Mouse (Mus musculus): Measurements from ENCODE around the gene Rin1. TPM values are rescaled to one million over a fixed set of nuclear protein-coding genes. Genes with fewer than 3 reads are reported as not detected.

Rin1 gene
- polyA plus RNA-seq, 1 experiment from 2014 or later = 0.21 TPM

- H3K27me3 ChIP-seq (ENCODE audit: insufficient read depth, low read length) = peaks cover 22% of the 10 kb centered on the region
- no peak within 1 kb of the TSS for H3K27ac ChIP-seq (ENCODE audit: low read depth)
- peak; percentile 46 for ATAC-seq
- H3K9ac ChIP-seq (replicated peaks) = no peak within 1 kb of the TSS; the same call in 1 of the 2 replicates
- peak within 1 kb of the TSS; percentile 75 for H3K4me2 ChIP-seq (ENCODE audit: low read depth, low read length)
- peaks cover 40% of the 10 kb centered on the region for H3K36me3 ChIP-seq (replicated peaks; ENCODE audit: insufficient read depth, low read length)
- DNase-seq = peak; percentile 71
- WGBS (ENCODE audit: insufficient replicate concordance) = 11% methylated on average over 26 of the region's 48 CpGs
- no peak for TF ChIP-seq CTCF (IDR thresholded peaks at IDR 0.05; ENCODE audit: low read depth)
- H3K4me1 ChIP-seq (ENCODE audit: insufficient read depth) = peaks cover 11% of the 10 kb centered on the region
- H3K4me3 ChIP-seq (ENCODE audit: low read depth, low read length) = peak within 1 kb of the TSS; percentile 35
- H3K9me3 ChIP-seq (ENCODE audit: low read length) = no peaks in the 10 kb centered on the region
Measured at GRCm38 (mm10) chr19:5098363-5099143, 48.3 kb downstream of the Rin1 start, which contains the start of gene Cnih2. Gene Cnih2, minus strand, starts transcription at chr19:5098521.

GRCm38 (mm10) chr19:5106074-5106473, 55.8 kb downstream of the Rin1 start:
- DNase-seq = peak; percentile 44
- H3K4me3 ChIP-seq (ENCODE audit: low read depth, low read length) = peak overlapping the region; percentile 87
- H3K9ac ChIP-seq (replicated peaks) = peak overlapping the region; percentile 90
- H3K9me3 ChIP-seq (ENCODE audit: low read length) = no peaks in the 10 kb centered on the region
- H3K4me1 ChIP-seq (ENCODE audit: insufficient read depth) = peaks cover 27% of the 10 kb centered on the region
- TF ChIP-seq CTCF (IDR thresholded peaks at IDR 0.05; ENCODE audit: low read depth) (no peak), EP300 (IDR thresholded peaks at IDR 0.05; ENCODE audit: low read depth) (no peak)
- H3K4me2 ChIP-seq (ENCODE audit: low read depth, low read length) = peak overlapping the region; percentile 97
- peaks cover 38% of the 10 kb centered on the region for H3K36me3 ChIP-seq (replicated peaks; ENCODE audit: insufficient read depth, low read length)
- 2% methylated on average over 9 of the region's 9 CpGs for whole genome bisulfite sequencing (ENCODE audit: insufficient replicate concordance)
- peak overlapping the region; percentile 94 for H3K27ac ChIP-seq (ENCODE audit: low read depth)
- no peaks in the 10 kb centered on the region for H3K27me3 ChIP-seq (ENCODE audit: insufficient read depth, low read length)
- no peak for ATAC-seq

Other genes with a start within 250 kb of the Rin1 start
- 8.2 and 13.1 TPM in 2 replicates for gene Gm21992, start 238.9 kb upstream of the Rin1 start, polyA plus RNA-seq (2015; fragmentation: Nextera tagmentation; extraction: Ambion mirVana)
- gene Rbm14, start 238.8 kb upstream of the Rin1 start, polyA plus RNA-seq (2015; fragmentation: Nextera tagmentation; extraction: Ambion mirVana) = 14.6 and 16.4 TPM in 2 replicates
- gene Ccs, start 211.1 kb upstream of the Rin1 start, polyA plus RNA-seq (2015; fragmentation: Nextera tagmentation; extraction: Ambion mirVana) = 144 and 154 TPM in 2 replicates
- gene Ccdc87, start 211.1 kb upstream of the Rin1 start, polyA plus RNA-seq (2015; fragmentation: Nextera tagmentation; extraction: Ambion mirVana) = not detected in 2 replicates
- 49.4 and 54.4 TPM in 2 replicates for gene Ctsf, start 195.4 kb upstream of the Rin1 start, polyA plus RNA-seq (2015; fragmentation: Nextera tagmentation; extraction: Ambion mirVana)
- 0.20 and 5.1 TPM in 2 replicates for gene Actn3, start 172.6 kb upstream of the Rin1 start, polyA plus RNA-seq (2015; fragmentation: Nextera tagmentation; extraction: Ambion mirVana)
- 4.3 and 5.4 TPM in 2 replicates for gene Zdhhc24, start 171.8 kb upstream of the Rin1 start, polyA plus RNA-seq (2015; fragmentation: Nextera tagmentation; extraction: Ambion mirVana)
- 0.46 and 0.66 TPM in 2 replicates for gene Bbs1, start 143.9 kb upstream of the Rin1 start, polyA plus RNA-seq (2015; fragmentation: Nextera tagmentation; extraction: Ambion mirVana)
- 28.9 and 30.6 TPM in 2 replicates for gene Dpp3, start 122.2 kb upstream of the Rin1 start, polyA plus RNA-seq (2015; fragmentation: Nextera tagmentation; extraction: Ambion mirVana)
- gene Peli3, start 107.4 kb upstream of the Rin1 start, polyA plus RNA-seq (2015; fragmentation: Nextera tagmentation; extraction: Ambion mirVana) = 0.26 and 0.28 TPM in 2 replicates
- gene Mrpl11, start 88.3 kb upstream of the Rin1 start, polyA plus RNA-seq (2015; fragmentation: Nextera tagmentation; extraction: Ambion mirVana) = 45.4 and 48.9 TPM in 2 replicates
- not detected in 2 replicates for gene Npas4, start 60.2 kb upstream of the Rin1 start, polyA plus RNA-seq (2015; fragmentation: Nextera tagmentation; extraction: Ambion mirVana)
- 0.87 and 1.0 TPM in 2 replicates for gene Slc29a2, start 26.6 kb upstream of the Rin1 start, polyA plus RNA-seq (2015; fragmentation: Nextera tagmentation; extraction: Ambion mirVana)
- 11.7 and 12.4 TPM in 2 replicates for gene B4gat1, start 11.7 kb upstream of the Rin1 start, polyA plus RNA-seq (2015; fragmentation: Nextera tagmentation; extraction: Ambion mirVana)
- 0.19 and 0.31 TPM in 2 replicates for gene AC124502.3, start 11.6 kb upstream of the Rin1 start, polyA plus RNA-seq (2015; fragmentation: Nextera tagmentation; extraction: Ambion mirVana)
- gene Brms1, start 9.1 kb upstream of the Rin1 start, polyA plus RNA-seq (2015; fragmentation: Nextera tagmentation; extraction: Ambion mirVana) = 20.7 and 22.6 TPM in 2 replicates
- 2.0 and 2.4 TPM in 2 replicates for gene Cd248, start 17.6 kb downstream of the Rin1 start, polyA plus RNA-seq (2015; fragmentation: Nextera tagmentation; extraction: Ambion mirVana)
- gene Tmem151a, start 35.0 kb downstream of the Rin1 start, polyA plus RNA-seq (2015; fragmentation: Nextera tagmentation; extraction: Ambion mirVana) = 0.79 and 0.96 TPM in 2 replicates
- gene Yif1a, start 38.1 kb downstream of the Rin1 start, polyA plus RNA-seq (2015; fragmentation: Nextera tagmentation; extraction: Ambion mirVana) = 84.0 and 87.5 TPM in 2 replicates
- gene Cnih2, start 48.0 kb downstream of the Rin1 start, polyA plus RNA-seq (2015; fragmentation: Nextera tagmentation; extraction: Ambion mirVana) = 0.15 and 0.18 TPM in 2 replicates
- gene Rab1b, start 56.6 kb downstream of the Rin1 start, polyA plus RNA-seq (2015; fragmentation: Nextera tagmentation; extraction: Ambion mirVana) = 86.0 and 90.6 TPM in 2 replicates
- gene Klc2, start 68.1 kb downstream of the Rin1 start, polyA plus RNA-seq (2015; fragmentation: Nextera tagmentation; extraction: Ambion mirVana) = 1.3 and 1.5 TPM in 2 replicates
- gene Pacs1, start 222.6 kb downstream of the Rin1 start, polyA plus RNA-seq (2015; fragmentation: Nextera tagmentation; extraction: Ambion mirVana) = 2.6 and 3.3 TPM in 2 replicates
- gene Sf3b2, start 245.0 kb downstream of the Rin1 start, polyA plus RNA-seq (2015; fragmentation: Nextera tagmentation; extraction: Ambion mirVana) = 80.7 and 93.7 TPM in 2 replicates
- gene Gal3st3, start 247.8 kb downstream of the Rin1 start, polyA plus RNA-seq (2015; fragmentation: Nextera tagmentation; extraction: Ambion mirVana) = not detected in 2 replicates

All from liver, postnatal 0 days (tissue).